Mouse (Mus musculus): ENCODE measurements around the gene Tbc1d23.

- no peak for TF ChIP-seq CTCF (IDR thresholded peaks at IDR 0.05)
- no peak for TF ChIP-seq EP300 (IDR thresholded peaks at IDR 0.05)
Observed at GRCm38 (mm10) chr16:57162841-57163240, 68.5 kb downstream of the Tbc1d23 start.
